Mouse (Mus musculus) hindbrain, embryonic 10.5 days (tissue): ENCODE results near the gene Dpt. TPM values are rescaled to one million over a fixed set of nuclear protein-coding genes. Genes with fewer than 3 reads are reported as not detected.
"Not testable (repeated sequence)": the region's sequence is repeated elsewhere in the genome, so short reads cannot be mapped to it uniquely, and the experiment has no call there.

ENCODE experiments used
- DNase-seq: peaks from one replicate; pipeline ENCODE4 v3.0.0-alpha.2; 2017; ENCODE audit warnings: low spot score
- H3K27ac ChIP-seq: fragments of 300-500 bp; sonication (generic); 2 replicates; pipeline ENCODE4 v1.5.1; 2016; ENCODE audit warnings: mild to moderate bottlenecking, moderate library complexity
- H3K27me3 ChIP-seq: fragments of 300-500 bp; sonication (generic); 2 replicates; pipeline ENCODE4 v1.6.1; 2016; ENCODE audit warnings: mild to moderate bottlenecking; ENCODE audit not compliant: poor library complexity, insufficient read depth, severe bottlenecking
- H3K36me3 ChIP-seq: fragments of 300-500 bp; sonication (generic); 2 replicates; pipeline ENCODE4 v1.6.1; 2016; ENCODE audit warnings: mild to moderate bottlenecking, moderate library complexity
- H3K4me1 ChIP-seq: fragments of 300-500 bp; sonication (generic); replicated peaks from 2 replicates; pipeline ENCODE4 v1.6.1; 2016; ENCODE audit warnings: mild to moderate bottlenecking
- H3K4me3 ChIP-seq: fragments of 300-500 bp; sonication (generic); 2 replicates; pipeline ENCODE4 v1.5.1; 2016; ENCODE audit warnings: mild to moderate bottlenecking, moderate library complexity
- H3K9me3 ChIP-seq: fragments of 300-500 bp; sonication (generic); 2 replicates; pipeline ENCODE4 v1.6.1; 2016; ENCODE audit warnings: mild to moderate bottlenecking, moderate library complexity
- WGBS: fragments of 180-500 bp; shearing (Covaris S2); methylation state at CpG from one replicate; pipeline ENCODE4 v1.1.7; 2016; 5-methylcytosine and 5-hydroxymethylcytosine counted together
- polyA plus RNA-seq: library from polyadenylated mRNA; unstranded; fragments of >200 nt; fragmentation: Nextera tagmentation; extraction: Ambion mirVana; gene quantifications from 2 replicates; pipeline ENCODE4 v1.2.1, GENCODE M21; 2016

The Dpt gene
- polyA plus RNA-seq, 1 experiment from 2014 or later, result not detected

GRCm38 (mm10) chr1:164824896-164825295 is 28.5 kb downstream of the Dpt start:
- no peaks in the 10 kb centered on the region for H3K36me3 ChIP-seq
- H3K4me3 ChIP-seq, result no peak overlapping the region
- H3K9me3 ChIP-seq, result no peaks in the 10 kb centered on the region
- no peak overlapping the region; the same call in 1 of the 2 replicates for H3K27ac ChIP-seq
- H3K27me3 ChIP-seq, result no peaks in the 10 kb centered on the region
- 23% methylated on average over 2 of the region's 2 CpGs for WGBS
- H3K4me1 ChIP-seq, result peaks cover 9% of the 10 kb centered on the region; the same call in 1 of the 2 replicates
- peak; percentile 22 for DNase-seq

GRCm38 (mm10) chr1:164829881-164830280 is 33.4 kb downstream of the Dpt start:
- no peak overlapping the region for H3K4me3 ChIP-seq
- DNase-seq, result no peak
- peaks cover 4% of the 10 kb centered on the region; the same call in 1 of the 2 replicates for H3K4me1 ChIP-seq
- no peaks in the 10 kb centered on the region for H3K27me3 ChIP-seq
- no peak overlapping the region for H3K27ac ChIP-seq
- no peaks in the 10 kb centered on the region for H3K9me3 ChIP-seq
- WGBS, result 75% methylated on average over 1 of the region's 1 CpGs
- no peaks in the 10 kb centered on the region for H3K36me3 ChIP-seq

GRCm38 (mm10) chr1:164832459-164832858 is 36.0 kb downstream of the Dpt start:
- Histone ChIP-seq H3K27ac (no peak overlapping the region), H3K27me3 (no peaks in the 10 kb centered on the region), H3K36me3 (no peaks in the 10 kb centered on the region), H3K9me3 (no peaks in the 10 kb centered on the region), H3K4me1 (no peaks in the 10 kb centered on the region), H3K4me3 (no peak overlapping the region)
- DNase-seq, result no peak
- WGBS, result 88% methylated on average over 5 of the region's 5 CpGs

- Histone ChIP-seq H3K4me1 (no peaks in the 10 kb centered on the region), H3K27me3 (no peaks in the 10 kb centered on the region), H3K4me3 (no peak overlapping the region), H3K27ac (no peak overlapping the region), H3K36me3 (no peaks in the 10 kb centered on the region), H3K9me3 (no peaks in the 10 kb centered on the region)
- WGBS, result 92% methylated on average over 7 of the region's 7 CpGs
- no peak for DNase-seq
These were observed 52.3 kb downstream of the Dpt start for GRCm38 (mm10) chr1:164848616-164849265.

- H3K27me3 ChIP-seq, H3K4me3 ChIP-seq, H3K4me1 ChIP-seq, H3K9me3 ChIP-seq, DNase-seq, H3K36me3 ChIP-seq, H3K27ac ChIP-seq: not testable (repeated sequence)
- 88% methylated on average over 2 of the region's 2 CpGs for WGBS
These were observed 59.3 kb downstream of the Dpt start for GRCm38 (mm10) chr1:164855700-164856099.

- Histone ChIP-seq H3K4me1 (peaks cover 17% of the 10 kb centered on the region; the same call in 1 of the 2 replicates), H3K27me3 (no peaks in the 10 kb centered on the region), H3K9me3 (no peaks in the 10 kb centered on the region), H3K36me3 (no peaks in the 10 kb centered on the region), H3K4me3 (no peak overlapping the region), H3K27ac (no peak overlapping the region)
- 82% methylated on average over 11 of the region's 11 CpGs for WGBS
- no peak for DNase-seq
These were observed 63.5 kb downstream of the Dpt start for GRCm38 (mm10) chr1:164859952-164860351.

- Histone ChIP-seq H3K36me3 (no peaks in the 10 kb centered on the region), H3K4me3 (no peak overlapping the region), H3K9me3 (no peaks in the 10 kb centered on the region), H3K27ac (no peak overlapping the region), H3K27me3 (no peaks in the 10 kb centered on the region), H3K4me1 (peaks cover 17% of the 10 kb centered on the region; the same call in 1 of the 2 replicates)
- 95% methylated on average over 2 of the region's 2 CpGs for WGBS
- DNase-seq, result no peak
These were observed 64.3 kb downstream of the Dpt start for GRCm38 (mm10) chr1:164860782-164861181.

- Histone ChIP-seq H3K27ac (no peak overlapping the region), H3K9me3 (no peaks in the 10 kb centered on the region), H3K27me3 (no peaks in the 10 kb centered on the region), H3K4me3 (no peak overlapping the region), H3K36me3 (no peaks in the 10 kb centered on the region), H3K4me1 (peaks cover 17% of the 10 kb centered on the region; the same call in 1 of the 2 replicates)
- WGBS, result 79% methylated on average over 4 of the region's 4 CpGs
- no peak for DNase-seq
These were observed 65.1 kb downstream of the Dpt start for GRCm38 (mm10) chr1:164861501-164861900.

- Histone ChIP-seq H3K27me3 (no peaks in the 10 kb centered on the region), H3K9me3 (no peaks in the 10 kb centered on the region), H3K4me3 (no peak overlapping the region), H3K27ac (no peak overlapping the region), H3K4me1 (peaks cover 17% of the 10 kb centered on the region; the same call in 1 of the 2 replicates), H3K36me3 (no peaks in the 10 kb centered on the region)
- no peak for DNase-seq
- 71% methylated on average over 12 of the region's 12 CpGs for WGBS
These were observed 66.8 kb downstream of the Dpt start for GRCm38 (mm10) chr1:164862946-164863883.

GRCm38 (mm10) chr1:164864666-164865065 is 68.2 kb downstream of the Dpt start:
- no peak for DNase-seq
- peaks cover 14% of the 10 kb centered on the region; the same call in 1 of the 2 replicates for H3K4me1 ChIP-seq

GRCm38 (mm10) chr1:164870694-164871093 is 74.2 kb downstream of the Dpt start:
- WGBS, result 56% methylated on average over 7 of the region's 7 CpGs
- Histone ChIP-seq H3K9me3 (no peaks in the 10 kb centered on the region), H3K36me3 (no peaks in the 10 kb centered on the region), H3K27me3 (no peaks in the 10 kb centered on the region), H3K4me3 (no peak overlapping the region), H3K27ac (no peak overlapping the region), H3K4me1 (no peaks in the 10 kb centered on the region)
- no peak for DNase-seq

More at GRCm38 (mm10) chr1:164864666-164865065, 68.2 kb downstream of the Dpt start:
- no peak overlapping the region for H3K27ac ChIP-seq
- 88% methylated on average over 3 of the region's 3 CpGs for WGBS
- H3K36me3 ChIP-seq, result no peaks in the 10 kb centered on the region
- H3K4me3 ChIP-seq, result no peak overlapping the region
- no peaks in the 10 kb centered on the region for H3K27me3 ChIP-seq
- H3K9me3 ChIP-seq, result no peaks in the 10 kb centered on the region
